In the genomic region with DNA sequence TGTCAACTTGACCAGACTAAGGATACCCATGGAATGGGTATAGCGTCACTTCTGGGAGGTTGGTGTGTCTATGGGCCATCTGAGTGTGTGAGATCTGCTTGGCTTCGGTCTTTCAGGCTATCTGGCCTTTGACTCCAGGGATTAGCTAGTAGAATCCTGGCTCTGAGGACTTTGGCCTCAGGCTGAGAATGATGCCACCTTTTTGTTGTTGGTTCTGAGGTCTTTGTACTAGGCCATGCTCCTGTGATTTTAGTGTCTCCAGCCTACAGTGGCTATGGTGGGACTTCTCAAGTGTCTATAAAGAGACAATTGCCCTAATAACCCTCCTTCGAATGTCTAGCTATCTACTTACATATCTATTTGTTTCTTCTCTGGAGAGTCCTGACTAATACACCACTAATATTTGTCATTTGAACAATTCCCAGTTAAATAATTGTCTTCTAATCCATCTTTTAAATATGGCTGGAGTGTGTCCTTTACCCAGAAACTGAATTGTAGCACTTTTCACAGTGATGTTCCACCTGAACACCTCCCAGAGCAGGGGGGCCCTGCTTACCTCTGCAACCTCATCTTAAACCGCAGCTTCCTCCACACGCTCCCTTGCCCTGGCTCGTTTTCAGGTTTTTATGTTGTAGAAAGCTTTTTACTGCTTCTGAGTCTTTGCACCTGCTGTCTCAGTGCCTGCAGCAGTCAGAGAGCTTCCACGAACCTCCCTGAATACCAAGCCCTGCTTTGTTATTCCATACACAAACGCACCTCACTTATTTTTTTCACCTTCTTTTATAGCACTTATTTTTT, we compare ENCODE assay signal across 19 mouse cellular contexts.
DNase-seq lines count a peak whose midpoint lies in the region; ATAC-seq and TF ChIP-seq lines count a peak whose summit lies in the region.
"Had no signal": no experiment of that assay in that cellular context is flagged by ENCODE, and none has a peak within 500 bp of the region (broad histone marks: within the 10 kb centered on the region; RNA-seq: fewer than 3 reads in every experiment).

No protein-coding gene starts in this region.

- H3K4me3 ChIP-seq in liver, adult 2 months (ENCODE audit: insufficient read depth, low read depth, low read length) = no peak overlapping the region
- no peak overlapping the region for H3K4me3 ChIP-seq in liver, postnatal 0 days (ENCODE audit: low read depth, low read length)
- no peak overlapping the region for H3K4me3 ChIP-seq in kidney, postnatal 0 days (replicated peaks; ENCODE audit: low read depth, low read length)
- H3K4me3 ChIP-seq in forebrain, postnatal 0 days (ENCODE audit: low read depth, low read length) = no peak overlapping the region
- H3K4me3 ChIP-seq: embryonic facial prominence, embryonic 13.5 days; forebrain, embryonic 12.5 days; heart, embryonic 13.5 days; hindbrain, embryonic 12.5 days had no signal

- WGBS in liver, adult 2 months = 76% methylated on average over 8 of the region's 8 CpGs
- WGBS in liver, postnatal 0 days (ENCODE audit: insufficient replicate concordance) = 72% methylated on average over 8 of the region's 8 CpGs
- 29% methylated on average over 8 of the region's 8 CpGs for WGBS in kidney, postnatal 0 days
- 68% methylated on average over 8 of the region's 8 CpGs for WGBS in forebrain, postnatal 0 days

- no peaks in the 10 kb centered on the region for H3K79me2 ChIP-seq in liver, adult 2 months (ENCODE audit: control insufficient read depth, insufficient read depth, low read length)

- H3K9ac ChIP-seq in liver, adult 2 months (ENCODE audit: low read depth, low read length) = no peak overlapping the region
- no peak overlapping the region for H3K9ac ChIP-seq in liver, postnatal 0 days (replicated peaks)
- no peak overlapping the region for H3K9ac ChIP-seq in kidney, postnatal 0 days (ENCODE audit: low read depth, low read length)
- H3K9ac ChIP-seq in forebrain, postnatal 0 days = no peak overlapping the region
- H3K9ac ChIP-seq: embryonic facial prominence, embryonic 13.5 days; forebrain, embryonic 12.5 days; heart, embryonic 13.5 days; hindbrain, embryonic 12.5 days had no signal

- no peak for ATAC-seq in liver, postnatal 0 days
- ATAC-seq in kidney, postnatal 0 days (replicated peaks; ENCODE audit: low FRiP score, low read depth) = peak; percentile 52; the same call in 1 of the 2 replicates
- no peak for ATAC-seq in forebrain, postnatal 0 days
- ATAC-seq: forebrain, embryonic 16.5 days had no signal

- H3K27me3 ChIP-seq in liver, adult 2 months (ENCODE audit: control insufficient read depth, insufficient read depth, low read length) = no peaks in the 10 kb centered on the region
- H3K27me3 ChIP-seq in liver, postnatal 0 days (ENCODE audit: insufficient read depth, low read length) = no peaks in the 10 kb centered on the region
- no peaks in the 10 kb centered on the region for H3K27me3 ChIP-seq in kidney, postnatal 0 days (ENCODE audit: insufficient read depth, low read length)
- H3K27me3 ChIP-seq in forebrain, postnatal 0 days (ENCODE audit: insufficient read depth, low read length) = no peaks in the 10 kb centered on the region
- H3K27me3 ChIP-seq: embryonic facial prominence, embryonic 13.5 days; forebrain, embryonic 12.5 days; heart, embryonic 13.5 days; hindbrain, embryonic 12.5 days had no signal

- DNase-seq in liver, adult 2 months (ENCODE audit: extremely low read depth, low read depth, low spot score) = peak; percentile 1
- no peak for DNase-seq in liver, postnatal 0 days
- peak; percentile 54 for DNase-seq in kidney, adult 9 months
- peak; percentile 58 for DNase-seq in kidney, postnatal 0 days (ENCODE audit: low spot score)
- DNase-seq in kidney, postnatal 36 days = peak; percentile 36 to 39
- DNase-seq in forebrain, postnatal 0 days = no peak
- no peak for DNase-seq in spleen, postnatal 14 days (ENCODE audit: low spot score in 2 of 2)
- DNase-seq in heart, postnatal 25 days (ENCODE audit: low spot score) = no peak
- DNase-seq: adrenal gland, postnatal 10 days; cerebellum, adult 11-12 months; cerebellum, adult 9-11 months; cerebellum, postnatal 36 days; gastrocnemius, postnatal 14 days; heart, postnatal 4 days had no signal

- intact Hi-C loops in heart, postnatal 25 days (cut with DNase I) = no loop called here

- no peak for TF ChIP-seq EP300 in liver, postnatal 0 days (IDR thresholded peaks at IDR 0.05; ENCODE audit: low read depth)

- no peak for TF ChIP-seq POLR2A in liver, adult 2 months (IDR thresholded peaks at IDR 0.05; ENCODE audit: extremely low read depth, insufficient read depth, low read length)

- H3K4me1 ChIP-seq in liver, adult 2 months (ENCODE audit: control insufficient read depth, insufficient read depth, low read length) = no peaks in the 10 kb centered on the region
- H3K4me1 ChIP-seq in liver, postnatal 0 days (ENCODE audit: insufficient read depth) = no peaks in the 10 kb centered on the region
- no peaks in the 10 kb centered on the region for H3K4me1 ChIP-seq in kidney, postnatal 0 days (replicated peaks; ENCODE audit: insufficient read depth, low read length)
- no peaks in the 10 kb centered on the region for H3K4me1 ChIP-seq in forebrain, postnatal 0 days (ENCODE audit: insufficient read depth)
- H3K4me1 ChIP-seq: forebrain, embryonic 12.5 days; heart, embryonic 13.5 days; hindbrain, embryonic 12.5 days had no signal

- H3K36me3 ChIP-seq in liver, adult 2 months (ENCODE audit: control insufficient read depth, insufficient read depth, low read length) = no peaks in the 10 kb centered on the region
- H3K36me3 ChIP-seq in liver, postnatal 0 days (replicated peaks; ENCODE audit: insufficient read depth, low read length) = no peaks in the 10 kb centered on the region
- no peaks in the 10 kb centered on the region for H3K36me3 ChIP-seq in kidney, postnatal 0 days (ENCODE audit: insufficient read depth, low read length)
- no peaks in the 10 kb centered on the region for H3K36me3 ChIP-seq in forebrain, postnatal 0 days (ENCODE audit: insufficient read depth)
- H3K36me3 ChIP-seq: embryonic facial prominence, embryonic 13.5 days; forebrain, embryonic 12.5 days; heart, embryonic 13.5 days; hindbrain, embryonic 12.5 days had no signal

- no peak for TF ChIP-seq CTCF in liver, adult 2 months (IDR thresholded peaks at IDR 0.05; ENCODE audit: low read depth, low read length)
- no peak for TF ChIP-seq CTCF in liver, postnatal 0 days (IDR thresholded peaks at IDR 0.05; ENCODE audit: low read depth)
- no peak for TF ChIP-seq CTCF in kidney, postnatal 0 days (IDR thresholded peaks at IDR 0.05; ENCODE audit: low read depth)
- TF ChIP-seq CTCF in forebrain, postnatal 0 days (IDR thresholded peaks at IDR 0.05; ENCODE audit: low read depth) = no peak

- no peaks in the 10 kb centered on the region for H3K9me3 ChIP-seq in liver, postnatal 0 days (ENCODE audit: low read length)
- H3K9me3 ChIP-seq in kidney, postnatal 0 days (replicated peaks; ENCODE audit: low read length) = no peaks in the 10 kb centered on the region
- H3K9me3 ChIP-seq in forebrain, postnatal 0 days (ENCODE audit: low read length) = no peaks in the 10 kb centered on the region
- H3K9me3 ChIP-seq: embryonic facial prominence, embryonic 13.5 days; forebrain, embryonic 12.5 days; heart, embryonic 13.5 days; hindbrain, embryonic 12.5 days had no signal

- H3K4me2 ChIP-seq in liver, postnatal 0 days (ENCODE audit: low read depth, low read length) = no peak overlapping the region
- no peak overlapping the region for H3K4me2 ChIP-seq in kidney, postnatal 0 days (ENCODE audit: low read length)
- H3K4me2 ChIP-seq in forebrain, postnatal 0 days (ENCODE audit: low read depth) = no peak overlapping the region
- H3K4me2 ChIP-seq: embryonic facial prominence, embryonic 13.5 days; forebrain, embryonic 12.5 days; heart, embryonic 13.5 days; hindbrain, embryonic 12.5 days had no signal

- no peak overlapping the region for H3K27ac ChIP-seq in liver, adult 2 months (replicated peaks; ENCODE audit: insufficient read depth, low read depth, low read length)
- no peak overlapping the region for H3K27ac ChIP-seq in liver, postnatal 0 days (ENCODE audit: low read depth)
- H3K27ac ChIP-seq in kidney, postnatal 0 days = no peak overlapping the region
- no peak overlapping the region for H3K27ac ChIP-seq in forebrain, postnatal 0 days (ENCODE audit: low read depth, low read length)
- H3K27ac ChIP-seq: embryonic facial prominence, embryonic 13.5 days; forebrain, embryonic 12.5 days; heart, embryonic 13.5 days; hindbrain, embryonic 12.5 days had no signal

Comparison
In these comparisons a context has a peak if more than half of its experiments do, and no peak if none do; other contexts are left out.
1. DNase-seq: peak in liver, adult 2 months (single experiment), kidney, adult 9 months (single experiment), kidney, postnatal 0 days (single experiment) and kidney, postnatal 36 days (2 of 2); none in liver, postnatal 0 days (single experiment), forebrain, postnatal 0 days (single experiment), spleen, postnatal 14 days (0 of 2) and heart, postnatal 25 days (single experiment).